Mouse (Mus musculus): ENCODE measurements around the gene Wsb2.

DNA sequence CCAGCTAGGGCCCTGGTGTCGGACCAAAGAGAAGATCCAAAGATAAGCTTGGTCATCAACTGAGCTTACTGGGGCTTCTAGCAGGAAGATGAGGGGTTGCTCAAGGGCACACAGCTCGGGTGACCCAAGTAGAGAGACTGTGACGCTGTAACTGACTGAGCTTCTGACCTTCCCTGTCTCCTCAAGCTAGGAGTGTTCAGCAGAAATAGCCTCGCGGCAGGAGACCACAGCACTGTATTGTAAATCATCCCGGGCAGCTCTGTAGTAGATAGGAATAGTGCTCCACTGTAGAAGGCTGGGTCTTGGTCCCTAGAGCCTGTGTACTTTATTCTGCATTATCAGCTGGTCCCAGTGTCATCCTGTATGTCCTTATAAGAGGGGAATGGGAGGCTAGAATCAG is 15.2 kb upstream of the Wsb2 start:
- TF ChIP-seq CTCF (IDR thresholded peaks at IDR 0.05; ENCODE audit: control insufficient read depth, insufficient read depth, low read length) (no peak), POLR2A (IDR thresholded peaks at IDR 0.05; ENCODE audit: borderline replicate concordance, control insufficient read depth, low read depth, low read length) (no peak)
